Mouse (Mus musculus): ENCODE measurements around the gene Ss18l1. TPM values are rescaled to one million over a fixed set of nuclear protein-coding genes. Genes with fewer than 3 reads are reported as not detected.

The Ss18l1 gene
- polyA plus RNA-seq, 1 experiment from 2014 or later: 8.0 TPM

- Histone ChIP-seq H3K9me3 (replicated peaks; ENCODE audit: control insufficient read depth, low read length) (no peaks in the 10 kb centered on the region), H3K4me3 (ENCODE audit: low read depth, low read length) (peak overlapping the region; percentile 88), H3K9ac (replicated peaks; ENCODE audit: low read length) (peak overlapping the region; percentile 96), H3K4me1 (ENCODE audit: control insufficient read depth, insufficient read depth, low read length) (no peaks in the 10 kb centered on the region; the same call in 1 of the 2 replicates), H3K27ac (replicated peaks; ENCODE audit: low read depth, low read length) (peak overlapping the region; percentile 89), H3K36me3 (replicated peaks; ENCODE audit: control insufficient read depth, insufficient read depth, low read depth, low read length) (peaks cover 6% of the 10 kb centered on the region), H3K27me3 (ENCODE audit: control insufficient read depth, insufficient read depth, low read length) (no peaks in the 10 kb centered on the region; the same call in 1 of the 2 replicates), H3K4me2 (ENCODE audit: low read depth, low read length) (peak overlapping the region; percentile 90)
- peak; percentile 55 for DNase-seq (ENCODE audit: low spot score)
- peak; percentile 64 for ATAC-seq (replicated peaks; ENCODE audit: insufficient number of reproducible peaks, low FRiP score, low TSS enrichment, low read depth)
- under 1% methylated on average over 84 of the region's 84 CpGs for WGBS
Measured at GRCm38 (mm10) chr2:180025135-180025860, 17.0 kb upstream of the Ss18l1 start.

- Histone ChIP-seq H3K9ac (replicated peaks; ENCODE audit: low read length) (peak overlapping the region; percentile 96), H3K27ac (replicated peaks; ENCODE audit: low read depth, low read length) (peak overlapping the region; percentile 89; the same call in 1 of the 2 replicates)
- no peak for DNase-seq (ENCODE audit: low spot score)
Measured at GRCm38 (mm10) chr2:180025861-180026200, 16.5 kb upstream of the Ss18l1 start.

GRCm38 (mm10) chr2:180027768-180028167 lies 14.5 kb upstream of the Ss18l1 start:
- Histone ChIP-seq H3K4me1 (ENCODE audit: control insufficient read depth, insufficient read depth, low read length) (no peaks in the 10 kb centered on the region; the same call in 1 of the 2 replicates), H3K27ac (replicated peaks; ENCODE audit: low read depth, low read length) (no peak overlapping the region), H3K4me2 (ENCODE audit: low read depth, low read length) (peak overlapping the region; percentile 90; the same call in 1 of the 2 replicates), H3K36me3 (replicated peaks; ENCODE audit: control insufficient read depth, insufficient read depth, low read depth, low read length) (peaks cover 14% of the 10 kb centered on the region), H3K9ac (replicated peaks; ENCODE audit: low read length) (no peak overlapping the region), H3K27me3 (ENCODE audit: control insufficient read depth, insufficient read depth, low read length) (no peaks in the 10 kb centered on the region; the same call in 1 of the 2 replicates), H3K4me3 (ENCODE audit: low read depth, low read length) (no peak overlapping the region), H3K9me3 (replicated peaks; ENCODE audit: control insufficient read depth, low read length) (no peaks in the 10 kb centered on the region)
- no peak for ATAC-seq (replicated peaks; ENCODE audit: insufficient number of reproducible peaks, low FRiP score, low TSS enrichment, low read depth)
- no peak for DNase-seq (ENCODE audit: low spot score)
- WGBS: 83% methylated on average over 9 of the region's 9 CpGs

More at GRCm38 (mm10) chr2:180025861-180026200, 16.5 kb upstream of the Ss18l1 start:
- Histone ChIP-seq H3K9me3 (replicated peaks; ENCODE audit: control insufficient read depth, low read length) (no peaks in the 10 kb centered on the region), H3K27me3 (ENCODE audit: control insufficient read depth, insufficient read depth, low read length) (no peaks in the 10 kb centered on the region; the same call in 1 of the 2 replicates), H3K36me3 (replicated peaks; ENCODE audit: control insufficient read depth, insufficient read depth, low read depth, low read length) (peaks cover 6% of the 10 kb centered on the region), H3K4me2 (ENCODE audit: low read depth, low read length) (peak overlapping the region; percentile 90), H3K4me1 (ENCODE audit: control insufficient read depth, insufficient read depth, low read length) (no peaks in the 10 kb centered on the region; the same call in 1 of the 2 replicates), H3K4me3 (ENCODE audit: low read depth, low read length) (peak overlapping the region; percentile 88)
- 5% methylated on average over 6 of the region's 6 CpGs for WGBS
- ATAC-seq (replicated peaks; ENCODE audit: insufficient number of reproducible peaks, low FRiP score, low TSS enrichment, low read depth): no peak

GRCm38 (mm10) chr2:180031270-180031669 lies 11.0 kb upstream of the Ss18l1 start:
- Histone ChIP-seq H3K27ac (replicated peaks; ENCODE audit: low read depth, low read length) (no peak overlapping the region), H3K4me1 (ENCODE audit: control insufficient read depth, insufficient read depth, low read length) (no peaks in the 10 kb centered on the region; the same call in 1 of the 2 replicates), H3K4me2 (ENCODE audit: low read depth, low read length) (no peak overlapping the region), H3K27me3 (ENCODE audit: control insufficient read depth, insufficient read depth, low read length) (no peaks in the 10 kb centered on the region), H3K4me3 (ENCODE audit: low read depth, low read length) (no peak overlapping the region), H3K36me3 (replicated peaks; ENCODE audit: control insufficient read depth, insufficient read depth, low read depth, low read length) (peaks cover 24% of the 10 kb centered on the region), H3K9me3 (replicated peaks; ENCODE audit: control insufficient read depth, low read length) (no peaks in the 10 kb centered on the region), H3K9ac (replicated peaks; ENCODE audit: low read length) (no peak overlapping the region)
- no peak for DNase-seq (ENCODE audit: low spot score)
- ATAC-seq (replicated peaks; ENCODE audit: insufficient number of reproducible peaks, low FRiP score, low TSS enrichment, low read depth): no peak
- 91% methylated on average over 6 of the region's 6 CpGs for WGBS

GRCm38 (mm10) chr2:180032925-180033324 lies 9.4 kb upstream of the Ss18l1 start:
- ATAC-seq (replicated peaks; ENCODE audit: insufficient number of reproducible peaks, low FRiP score, low TSS enrichment, low read depth) (no peak), DNase-seq (ENCODE audit: low spot score) (no peak)
- Histone ChIP-seq H3K27me3 (ENCODE audit: control insufficient read depth, insufficient read depth, low read length) (no peaks in the 10 kb centered on the region), H3K4me1 (ENCODE audit: control insufficient read depth, insufficient read depth, low read length) (no peaks in the 10 kb centered on the region), H3K36me3 (replicated peaks; ENCODE audit: control insufficient read depth, insufficient read depth, low read depth, low read length) (peaks cover 37% of the 10 kb centered on the region), H3K9ac (replicated peaks; ENCODE audit: low read length) (no peak overlapping the region), H3K27ac (replicated peaks; ENCODE audit: low read depth, low read length) (no peak overlapping the region), H3K4me2 (ENCODE audit: low read depth, low read length) (no peak overlapping the region), H3K4me3 (ENCODE audit: low read depth, low read length) (no peak overlapping the region), H3K9me3 (replicated peaks; ENCODE audit: control insufficient read depth, low read length) (no peaks in the 10 kb centered on the region)
- 88% methylated on average over 3 of the region's 3 CpGs for WGBS

- H3K36me3 ChIP-seq (replicated peaks; ENCODE audit: control insufficient read depth, insufficient read depth, low read depth, low read length): peaks cover 40% of the 10 kb centered on the region
- no peak overlapping the region for H3K27ac ChIP-seq (replicated peaks; ENCODE audit: low read depth, low read length)
- ATAC-seq (replicated peaks; ENCODE audit: insufficient number of reproducible peaks, low FRiP score, low TSS enrichment, low read depth) (0 out of 2 replicates have a peak, but pooled peaks have one; percentile 25), DNase-seq (ENCODE audit: low spot score) (no peak)
- no peaks in the 10 kb centered on the region for H3K4me1 ChIP-seq (ENCODE audit: control insufficient read depth, insufficient read depth, low read length)
- H3K4me3 ChIP-seq (ENCODE audit: low read depth, low read length): no peak overlapping the region
- H3K9ac ChIP-seq (replicated peaks; ENCODE audit: low read length): no peak overlapping the region
- no peaks in the 10 kb centered on the region for H3K27me3 ChIP-seq (ENCODE audit: control insufficient read depth, insufficient read depth, low read length)
- WGBS: 58% methylated on average over 3 of the region's 3 CpGs
- no peaks in the 10 kb centered on the region for H3K9me3 ChIP-seq (replicated peaks; ENCODE audit: control insufficient read depth, low read length)
- H3K4me2 ChIP-seq (ENCODE audit: low read depth, low read length): no peak overlapping the region
Measured at GRCm38 (mm10) chr2:180033956-180034355, 8.4 kb upstream of the Ss18l1 start.

- H3K4me2 ChIP-seq (ENCODE audit: low read depth, low read length): no peak overlapping the region
- 58% methylated on average over 5 of the region's 5 CpGs for WGBS
Measured at GRCm38 (mm10) chr2:180034753-180035152, 7.6 kb upstream of the Ss18l1 start.

GRCm38 (mm10) chr2:180040406-180040805 lies 1.9 kb upstream of the Ss18l1 start:
- DNase-seq (ENCODE audit: low spot score) (no peak), ATAC-seq (replicated peaks; ENCODE audit: insufficient number of reproducible peaks, low FRiP score, low TSS enrichment, low read depth) (no peak)
- Histone ChIP-seq H3K4me2 (ENCODE audit: low read depth, low read length) (no peak overlapping the region), H3K4me3 (ENCODE audit: low read depth, low read length) (no peak overlapping the region), H3K27ac (replicated peaks; ENCODE audit: low read depth, low read length) (no peak overlapping the region), H3K9ac (replicated peaks; ENCODE audit: low read length) (no peak overlapping the region), H3K36me3 (replicated peaks; ENCODE audit: control insufficient read depth, insufficient read depth, low read depth, low read length) (peaks cover 23% of the 10 kb centered on the region), H3K9me3 (replicated peaks; ENCODE audit: control insufficient read depth, low read length) (no peaks in the 10 kb centered on the region), H3K4me1 (ENCODE audit: control insufficient read depth, insufficient read depth, low read length) (peaks cover 3% of the 10 kb centered on the region; the same call in 1 of the 2 replicates), H3K27me3 (ENCODE audit: control insufficient read depth, insufficient read depth, low read length) (no peaks in the 10 kb centered on the region)
- WGBS: 58% methylated on average over 6 of the region's 6 CpGs

More at GRCm38 (mm10) chr2:180034753-180035152, 7.6 kb upstream of the Ss18l1 start:
- ATAC-seq (replicated peaks; ENCODE audit: insufficient number of reproducible peaks, low FRiP score, low TSS enrichment, low read depth): no peak
- H3K4me1 ChIP-seq (ENCODE audit: control insufficient read depth, insufficient read depth, low read length): no peaks in the 10 kb centered on the region
- H3K36me3 ChIP-seq (replicated peaks; ENCODE audit: control insufficient read depth, insufficient read depth, low read depth, low read length): peaks cover 41% of the 10 kb centered on the region
- no peak overlapping the region for H3K4me3 ChIP-seq (ENCODE audit: low read depth, low read length)
- H3K27me3 ChIP-seq (ENCODE audit: control insufficient read depth, insufficient read depth, low read length): no peaks in the 10 kb centered on the region
- no peak overlapping the region for H3K9ac ChIP-seq (replicated peaks; ENCODE audit: low read length)
- no peak for DNase-seq (ENCODE audit: low spot score)
- H3K9me3 ChIP-seq (replicated peaks; ENCODE audit: control insufficient read depth, low read length): no peaks in the 10 kb centered on the region
- no peak overlapping the region for H3K27ac ChIP-seq (replicated peaks; ENCODE audit: low read depth, low read length)
